Mouse (Mus musculus) heart, adult 2 months (tissue): Measurements from ENCODE around the gene Syt7.

Experiments
- CTCF ChIP-seq: fragments of 200-600 bp; IDR thresholded peaks from 2 replicates; pipeline ENCODE4 v1.8.1; 2022; ENCODE audit warnings: antibody characterized with exemption, mild to moderate bottlenecking, moderate library complexity
- EP300 ChIP-seq: fragments of 200-500 bp; IDR thresholded peaks from 2 replicates; pipeline ENCODE4 v1.6.1; 2011; ENCODE audit warnings: low read depth, low read length, control low read depth; ENCODE audit not compliant: insufficient read depth
- POLR2A ChIP-seq: fragments of 200-500 bp; IDR thresholded peaks from 2 replicates; pipeline ENCODE4 v1.6.1; 2011; ENCODE audit warnings: mild to moderate bottlenecking, low read depth, low read length, control low read depth; ENCODE audit not compliant: insufficient read depth

- TF ChIP-seq CTCF: no peak
- TF ChIP-seq POLR2A: no peak
- no peak for TF ChIP-seq EP300
These were observed 37.4 kb downstream of the Syt7 start for GRCm38 (mm10) chr19:10426312-10426711.
